Mouse (Mus musculus) left cerebral cortex, adult 11 months (tissue): Measurements from ENCODE around the gene Plk3.
"Not testable (repeated sequence)": the region's sequence is repeated elsewhere in the genome, so short reads cannot be mapped to it uniquely, and the experiment has no call there.

Experiments
- DNase-seq: peaks from one replicate; pipeline ENCODE4 v3.0.0; 2022; ENCODE audit warnings: low spot score

The Plk3 gene

GRCm38 (mm10) chr4:117133817-117134600 is at the start of gene Plk3:
Plk3 (minus strand) TSS chr4:117133963.
- peak; percentile 95 for DNase-seq

DNA sequence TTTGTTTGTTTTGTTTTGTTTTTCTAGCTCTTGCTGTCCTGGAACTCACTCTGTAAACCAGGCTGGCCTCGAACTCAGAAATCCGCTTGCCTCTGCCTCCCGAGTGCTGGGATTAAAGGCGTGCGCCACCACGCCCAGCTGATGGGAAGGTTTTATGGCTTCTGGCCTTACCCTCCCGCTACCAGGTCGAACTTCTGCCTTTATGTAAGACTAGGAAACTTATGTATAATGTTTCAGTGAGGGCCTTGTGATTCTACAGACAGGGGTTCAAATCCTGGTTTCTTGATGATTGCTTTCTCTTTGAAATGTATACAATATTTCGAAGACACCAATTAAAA is 49.0 kb upstream of the Plk3 start:
- DNase-seq = not testable (repeated sequence)

- DNase-seq = peak; percentile 89
These were observed 48.3 kb upstream of the Plk3 start, which contains the start of gene Kif2c for GRCm38 (mm10) chr4:117181863-117182758. Kif2c (minus strand) TSS chr4:117182639.

DNA sequence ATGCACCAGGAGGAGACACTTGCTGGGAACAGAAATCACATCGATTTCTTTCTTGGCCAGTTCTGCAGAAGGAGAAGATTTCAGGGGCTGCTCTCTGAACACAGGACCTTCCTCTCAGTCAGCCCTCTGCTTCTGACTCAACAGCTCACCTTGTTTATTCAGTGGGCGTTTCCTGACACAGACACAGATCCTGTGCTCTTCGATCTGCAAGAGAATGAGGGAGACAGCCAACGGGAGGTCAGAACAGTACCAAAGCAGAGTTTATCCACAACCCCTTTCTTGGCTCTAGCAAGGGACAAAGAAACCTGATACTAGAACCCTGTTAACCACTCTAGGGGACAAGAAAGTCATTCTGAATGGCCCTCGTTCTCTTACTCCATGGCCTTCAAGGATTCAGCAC is 36.2 kb upstream of the Plk3 start:
- DNase-seq = no peak

DNA sequence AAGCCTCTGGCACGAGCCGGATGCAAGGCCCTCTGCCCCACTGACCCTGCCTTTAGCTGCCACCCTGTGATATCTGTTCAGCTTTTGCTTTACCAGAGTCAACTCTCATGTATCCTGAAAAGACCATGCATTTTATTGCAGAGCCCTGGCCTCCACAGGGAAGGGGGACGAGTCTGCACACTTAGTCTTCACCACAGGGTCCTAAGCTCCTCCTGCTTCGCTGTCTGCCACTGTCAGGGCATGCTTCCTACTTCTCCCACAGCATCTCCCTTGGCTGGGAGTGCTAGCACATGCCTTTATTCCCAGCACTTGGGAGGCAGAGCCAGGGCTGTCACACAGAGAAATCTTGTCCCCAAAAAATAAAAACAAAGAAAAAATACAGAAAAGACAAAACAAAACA is 27.4 kb upstream of the Plk3 start:
- no peak for DNase-seq

DNA sequence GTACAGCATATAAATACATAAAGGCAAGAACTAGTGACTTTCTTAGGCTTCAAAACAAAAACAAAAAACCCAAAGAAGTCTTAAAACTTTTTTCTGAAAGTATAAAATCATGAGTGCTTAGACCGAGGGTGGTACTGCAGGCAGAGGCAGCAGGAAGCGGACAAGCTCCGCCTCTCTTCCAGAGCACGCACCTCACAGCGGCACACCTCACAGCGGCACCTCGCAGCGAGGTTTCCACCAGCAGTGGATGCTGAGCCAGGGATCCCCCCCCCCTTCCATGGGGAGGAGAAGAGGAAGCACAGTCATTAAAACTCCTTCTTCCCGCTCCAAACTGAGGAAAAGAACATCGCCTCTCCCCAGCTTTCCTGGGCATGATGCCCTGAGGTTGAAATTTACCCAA is 25.9 kb upstream of the Plk3 start:
- no peak for DNase-seq

DNA sequence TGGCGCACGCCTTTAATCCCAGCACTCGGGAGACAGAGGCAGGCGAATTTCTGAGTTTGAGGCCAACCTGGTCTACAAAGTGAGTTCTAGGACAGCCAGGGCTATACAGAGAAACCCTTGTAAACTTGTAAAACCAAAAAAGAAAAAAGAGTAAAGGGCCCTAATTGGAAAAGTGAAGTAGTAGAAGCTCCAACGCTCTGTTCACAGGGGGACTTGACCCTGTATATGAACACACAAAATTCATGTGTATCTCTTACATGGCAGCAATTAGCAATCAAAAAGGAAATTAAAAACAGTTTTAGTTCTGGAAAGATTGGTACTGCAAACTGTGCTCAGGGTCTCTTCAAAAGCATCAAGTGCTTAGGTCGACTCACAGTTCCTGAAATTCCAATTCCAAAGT is 22.6 kb upstream of the Plk3 start:
- DNase-seq = no peak

- peak; percentile 70 for DNase-seq
These were observed 22.1 kb upstream of the Plk3 start, which contains the start of gene Rps8 for GRCm38 (mm10) chr4:117155792-117156355. Rps8 (minus strand) TSS chr4:117156243.

- DNase-seq = no peak
These were observed 21.4 kb upstream of the Plk3 start for GRCm38 (mm10) chr4:117155020-117155791.

DNA sequence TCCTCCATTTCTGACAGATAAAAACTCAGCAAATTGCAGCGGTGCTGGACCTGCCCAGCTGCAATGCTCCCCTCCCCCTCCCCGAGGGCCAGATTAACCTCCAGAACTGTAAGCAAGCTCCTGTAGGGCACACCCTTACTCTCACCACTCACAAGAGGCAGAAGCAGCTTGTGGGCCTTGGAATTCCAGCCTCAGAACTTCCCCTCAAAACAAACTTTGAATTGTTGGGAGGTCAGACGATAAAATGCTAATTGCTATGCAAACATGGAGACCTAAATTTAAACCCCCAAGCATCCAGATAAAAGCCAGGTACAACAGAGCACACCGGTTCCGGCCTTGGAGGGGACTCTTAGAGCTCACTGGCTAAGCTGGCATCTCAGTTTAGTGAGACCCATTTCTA is 19.0 kb upstream of the Plk3 start:
- no peak for DNase-seq

DNA sequence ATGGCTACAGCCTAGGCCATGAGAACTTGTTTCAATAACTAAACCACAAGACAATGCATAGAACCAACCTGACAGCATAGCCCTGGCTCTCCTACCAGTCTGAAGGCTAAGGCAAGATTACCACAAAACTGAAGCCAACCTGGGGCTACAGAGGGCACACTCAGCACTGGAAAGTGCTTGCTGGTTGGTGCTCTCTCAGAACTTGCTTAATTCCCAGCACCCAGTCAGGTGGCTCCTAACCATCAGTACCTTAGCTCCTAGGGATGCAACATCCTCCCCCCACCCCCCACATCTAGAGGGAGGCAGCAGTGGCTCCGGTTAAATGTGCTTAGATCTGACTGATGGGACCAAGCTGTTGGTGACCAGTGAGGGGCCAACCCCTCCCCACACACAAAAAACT is 17.7 kb upstream of the Plk3 start:
- DNase-seq = no peak

DNA sequence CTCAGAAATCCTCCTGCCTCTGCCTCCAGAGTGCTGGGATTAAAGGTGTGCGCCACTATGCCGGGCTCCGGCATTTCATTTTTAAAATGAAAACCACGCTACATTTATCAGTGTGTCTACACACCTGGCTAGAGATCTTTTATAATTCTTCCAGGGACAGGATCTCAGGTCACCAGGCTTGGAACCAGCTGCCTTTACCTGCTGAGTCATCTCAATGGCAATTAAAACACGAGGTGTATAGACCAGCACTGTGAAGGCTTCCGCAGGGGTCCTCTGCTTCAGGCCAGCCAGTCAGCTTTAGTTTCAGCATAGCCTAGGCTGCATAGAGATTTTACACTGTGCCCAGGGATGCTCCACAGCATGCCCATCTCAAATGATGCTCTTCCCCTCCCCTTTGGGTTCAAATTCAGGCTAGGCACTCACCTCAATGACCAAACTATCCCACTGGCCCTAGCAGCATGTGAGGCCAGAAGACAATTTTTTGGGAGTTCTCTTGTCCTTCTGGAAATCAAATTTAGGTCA is 16.5 kb upstream of the Plk3 start:
- no peak for DNase-seq

GRCm38 (mm10) chr4:117149291-117150211 is 15.8 kb upstream of the Plk3 start:
- DNase-seq = no peak

DNA sequence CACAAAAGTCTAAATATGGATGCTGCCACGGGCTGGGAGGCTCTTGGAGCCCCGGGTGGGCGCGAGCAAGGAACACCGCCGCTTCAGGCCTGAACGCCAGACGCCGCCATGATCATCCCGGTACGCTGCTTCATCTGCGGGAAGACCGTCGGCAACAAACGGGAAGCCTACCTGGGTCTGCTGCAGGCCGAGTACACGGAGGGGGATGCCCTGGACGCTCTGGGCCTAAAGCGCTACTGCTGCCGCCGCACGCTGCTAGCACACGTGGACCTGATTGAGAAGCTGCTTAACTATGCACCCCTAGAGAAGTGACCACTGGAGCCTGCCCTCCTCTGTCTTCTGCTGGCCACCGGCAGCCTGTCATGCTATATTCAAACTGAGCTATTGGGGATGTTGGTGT is 15.1 kb upstream of the Plk3 start:
- DNase-seq = no peak

DNA sequence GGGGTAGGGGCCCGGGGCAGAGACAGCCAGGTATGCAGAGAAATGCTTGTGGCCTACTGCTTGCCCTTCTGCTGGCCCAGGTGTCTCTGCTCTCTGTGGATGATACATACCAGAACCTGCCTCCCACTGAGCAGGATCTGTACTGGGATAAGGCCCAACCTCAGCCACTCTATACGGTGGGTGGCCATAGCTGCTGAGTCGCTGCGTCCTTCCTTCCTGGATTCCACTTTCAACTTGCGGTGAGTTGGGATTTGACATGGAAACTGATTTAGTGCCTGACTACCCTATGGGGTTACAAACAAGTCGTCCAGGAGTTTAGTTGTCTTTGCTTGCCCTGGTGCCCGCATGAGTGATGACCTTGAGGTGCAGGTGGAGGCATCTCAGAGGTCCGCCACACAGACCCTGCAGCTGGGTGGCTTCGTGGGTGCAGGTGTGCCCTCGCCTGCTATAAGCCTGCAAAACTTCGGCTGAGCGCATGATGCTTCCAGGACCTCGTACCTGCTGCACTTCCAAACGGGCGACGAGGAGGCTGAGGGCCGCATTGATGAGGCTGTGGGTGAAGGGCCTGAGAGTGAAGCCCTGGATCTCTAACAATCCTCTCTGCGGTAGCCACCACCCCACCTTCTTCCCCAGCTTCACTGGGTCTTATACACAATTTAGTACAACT is 14.4 kb upstream of the Plk3 start:
- DNase-seq = no peak

- DNase-seq = peak; percentile 80
These were observed 12.4 kb upstream of the Plk3 start for GRCm38 (mm10) chr4:117146176-117146575.

GRCm38 (mm10) chr4:117145248-117145647 is 11.5 kb upstream of the Plk3 start:
- DNase-seq = no peak

DNA sequence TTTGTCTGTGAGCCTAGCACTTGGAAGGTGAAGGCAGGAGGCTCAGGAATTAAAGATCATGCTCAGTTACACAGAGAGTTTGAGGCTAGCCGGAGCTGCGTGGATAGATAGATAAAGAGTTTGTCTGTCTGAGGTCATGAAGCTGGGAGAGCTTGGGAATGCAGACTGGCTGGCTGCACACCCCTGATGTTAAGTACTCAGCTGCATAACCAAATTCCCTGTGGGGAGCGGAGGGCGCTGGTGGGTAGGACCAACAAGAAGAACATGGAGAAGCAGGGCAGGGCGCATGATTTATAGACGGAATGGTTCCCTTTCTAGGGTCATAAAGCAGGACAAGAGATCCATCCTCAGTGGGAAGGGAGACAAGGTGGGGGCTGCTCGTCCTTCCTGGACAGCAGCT is 9.3 kb upstream of the Plk3 start:
- no peak for DNase-seq

- no peak for DNase-seq
These were observed 6.8 kb upstream of the Plk3 start for GRCm38 (mm10) chr4:117140613-117141012.

GRCm38 (mm10) chr4:117139217-117139612 is 5.5 kb upstream of the Plk3 start:
- no peak for DNase-seq
